Mouse (Mus musculus) myocyte (in vitro differentiated cells): ENCODE measurements around the gene Prr19.

Experiments
- MYOD1 ChIP-seq, 3 experiments: IDR thresholded peaks; one replicate each; pipeline ENCODE4 v1.6.1; 2011; ENCODE audit warnings: control low read depth in 2 of 3, low read depth in 2 of 3, mild to moderate bottlenecking in 2 of 3, moderate library complexity in 1 of 3; ENCODE audit not compliant: insufficient read length in 2 of 3, control insufficient read depth in 1 of 3
- MYOG ChIP-seq, 3 experiments: IDR thresholded peaks; one replicate each; pipeline ENCODE4 v1.6.1; 2011; ENCODE audit warnings: control low read depth in 2 of 3, low read depth in 2 of 3, mild to moderate bottlenecking in 2 of 3; ENCODE audit not compliant: insufficient read length in 2 of 3, control insufficient read depth in 1 of 3, insufficient read depth in 1 of 3
- POLR2A ChIP-seq: IDR thresholded peaks from one replicate; pipeline ENCODE4 v1.6.1; 2011; ENCODE audit warnings: low read depth, mild to moderate bottlenecking, control low read depth, moderate library complexity; ENCODE audit not compliant: insufficient read length
- POLR2AphosphoS2 ChIP-seq: IDR thresholded peaks from one replicate; pipeline ENCODE4 v1.6.1; 2011; ENCODE audit warnings: low read depth, control low read depth; ENCODE audit not compliant: insufficient read length
- USF1 ChIP-seq: IDR thresholded peaks from one replicate; pipeline ENCODE4 v1.6.1; 2011; ENCODE audit warnings: low read depth, mild to moderate bottlenecking, control low read depth, moderate library complexity

GRCm38 (mm10) chr7:25270652-25271633 is 30.3 kb upstream of the Prr19 start:
- TF ChIP-seq USF1 = no peak
- peak in 1 of 3 experiments; percentile 0 for TF ChIP-seq MYOD1 (IDR thresholded peaks at IDR 0.05; ENCODE audit: control insufficient read depth in 1 of 3, insufficient read length in 2 of 3, low read depth in 2 of 3)
- TF ChIP-seq POLR2A = no peak
- no peak for TF ChIP-seq POLR2AphosphoS2
- no peak for TF ChIP-seq MYOG (IDR thresholded peaks at IDR 0.05; ENCODE audit: control insufficient read depth in 1 of 3, insufficient read depth in 1 of 3, insufficient read length in 2 of 3, low read depth in 2 of 3)
